Mouse (Mus musculus) lung, postnatal 0 days (tissue): ENCODE data around the gene Sertad4.

Experiments used
- CTCF ChIP-seq: IDR thresholded peaks from 2 replicates; pipeline ENCODE4 v1.5.1; 2016; ENCODE audit warnings: antibody characterized with exemption, mild to moderate bottlenecking
- EP300 ChIP-seq: IDR thresholded peaks from 2 replicates; pipeline ENCODE4 v1.6.1; 2016; ENCODE audit warnings: antibody characterized with exemption, mild to moderate bottlenecking, control low read depth

- TF ChIP-seq CTCF (no peak), EP300 (no peak)
Measured at GRCm38 (mm10) chr1:192856931-192857330, 1.4 kb upstream of the Sertad4 start.
